Mouse (Mus musculus) heart, postnatal 25 days (tissue): ENCODE measurements around the gene Sox5. TPM values are rescaled to one million over a fixed set of nuclear protein-coding genes. Genes with fewer than 3 reads are reported as not detected.

Source experiments
- DNase-seq: peaks from one replicate; pipeline ENCODE4 v3.0.0; 2022; ENCODE audit warnings: low spot score
- intact Hi-C: fragments of 180-260 bp; cut with DNase I; formaldehyde crosslinking; loops from one replicate; pipeline ENCODE4 v1.15.1; 2025
- total RNA-seq, 2 experiments: library from RNA; stranded (reverse); gene quantifications; 2 replicates each; pipeline ENCODE4 v1.2.3; 2021

Gene Sox5
- total RNA-seq, 2 experiments from 2014 or later, result 2.8 to 2.9 TPM

DNA sequence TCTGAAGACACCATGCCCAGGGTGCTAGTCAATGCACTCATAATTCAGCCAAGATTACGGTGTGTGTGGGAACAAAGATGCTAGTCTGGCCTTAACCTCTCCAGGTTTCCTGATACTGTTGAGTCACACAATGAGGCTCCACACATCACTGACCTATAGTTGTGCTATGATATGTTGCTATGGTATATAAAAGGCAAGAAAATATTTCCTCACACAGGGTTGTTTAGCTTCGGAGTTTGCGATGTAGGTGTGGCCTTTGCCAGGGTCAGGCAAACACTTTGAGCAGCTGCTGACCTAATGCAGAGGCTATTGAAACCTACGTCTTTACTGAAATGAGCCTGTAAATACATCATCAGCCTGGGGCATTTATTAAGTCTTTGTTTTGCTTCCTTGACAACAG lies 833.7 kb downstream of the Sox5 start:
- intact Hi-C loops, result no loop called here
- DNase-seq, result no peak

DNA sequence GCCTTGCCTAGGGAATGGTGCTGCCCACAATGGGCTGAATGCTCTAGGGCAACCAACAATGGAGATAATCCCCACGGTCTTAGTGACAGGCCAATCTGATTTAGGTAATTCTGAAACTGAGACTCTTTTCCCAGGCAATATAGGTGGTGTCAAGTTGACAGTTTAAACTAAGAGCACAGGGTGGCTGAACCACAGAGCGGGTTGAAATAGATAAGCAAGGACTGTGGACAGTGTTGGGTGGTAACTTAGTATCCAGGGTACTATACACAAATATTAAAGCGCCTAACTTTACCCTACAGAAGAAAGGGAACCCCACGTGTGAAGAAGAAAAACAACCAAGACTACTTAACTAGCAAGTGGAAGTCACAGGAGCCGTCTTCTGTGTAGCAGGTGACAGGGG lies 838.7 kb downstream of the Sox5 start:
- intact Hi-C loops, result no loop called here
- DNase-seq, result no peak

DNA sequence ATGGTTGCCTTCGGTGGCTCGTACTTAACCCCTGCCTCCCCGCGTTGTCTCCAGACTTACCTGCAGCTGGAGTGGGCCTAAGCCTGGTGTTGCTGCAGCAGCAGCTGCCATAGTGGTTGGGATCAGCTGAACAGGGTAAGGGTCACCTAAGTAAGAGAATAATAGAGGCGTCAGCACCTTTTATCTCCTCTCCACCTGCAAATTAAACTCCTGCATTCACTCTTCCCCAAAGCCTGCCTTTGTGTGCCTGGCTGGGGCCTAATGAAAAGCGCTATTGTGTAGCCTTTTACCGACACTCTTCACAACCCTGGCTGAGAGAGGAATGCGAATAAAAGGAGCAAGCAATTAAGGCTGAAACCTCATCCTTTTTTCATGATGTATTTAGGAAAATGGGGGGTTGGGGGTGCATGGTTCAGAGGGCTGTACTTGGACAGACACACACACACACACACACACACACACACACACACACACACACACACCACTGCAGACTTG lies 840.4 kb downstream of the Sox5 start:
- intact Hi-C loops, result no loop called here
- DNase-seq, result no peak

DNA sequence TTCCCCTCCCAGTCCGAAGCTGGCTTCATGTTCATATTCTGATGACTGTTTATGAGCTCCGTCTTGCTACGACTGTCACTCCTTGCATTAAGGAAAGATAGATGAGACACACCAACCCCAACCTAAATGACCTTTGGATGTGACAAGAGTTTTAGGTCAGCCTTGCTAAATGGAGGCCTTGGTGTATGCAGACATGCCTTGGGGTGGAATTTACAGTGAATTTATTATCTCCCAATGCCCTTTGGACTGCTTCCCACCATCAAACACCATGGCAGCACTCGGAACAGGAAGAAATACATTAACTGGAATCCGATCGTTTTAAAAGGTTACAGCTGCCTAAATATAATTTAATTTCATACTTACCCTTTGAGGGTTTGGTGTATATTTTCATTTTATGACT lies 858.6 kb downstream of the Sox5 start:
- no peak for DNase-seq
- intact Hi-C loops, result no loop called here

GRCm38 (mm10) chr6:143918405-143918947 lies 863.3 kb downstream of the Sox5 start:
- no peak for DNase-seq
- intact Hi-C loops, result no loop called here

- DNase-seq, result no peak
- intact Hi-C loops, result no loop called here
Observed at GRCm38 (mm10) chr6:143916152-143916735, 865.5 kb downstream of the Sox5 start.

DNA sequence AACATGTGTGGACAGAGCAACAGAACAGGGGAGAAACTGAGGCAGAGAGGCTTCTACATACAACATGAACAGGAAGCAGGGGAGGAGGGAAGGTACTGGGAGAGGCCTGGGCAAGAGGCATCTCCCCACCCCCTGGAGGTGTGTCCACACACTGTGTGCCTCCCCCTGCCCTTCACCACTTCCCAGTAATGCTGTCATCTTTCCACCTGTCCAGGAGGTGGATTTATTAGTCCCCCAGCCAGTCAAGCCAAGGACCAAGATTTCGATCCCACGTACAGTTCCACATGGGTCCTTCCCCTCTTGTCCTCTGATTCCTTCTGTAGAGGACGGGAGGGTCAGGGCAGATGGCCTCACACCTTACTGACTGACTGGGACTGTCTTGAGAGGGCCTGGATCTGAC lies 866.1 kb downstream of the Sox5 start:
- no peak for DNase-seq
- intact Hi-C loops, result no loop called here

- intact Hi-C loops, result no loop called here
- no peak for DNase-seq
Observed at GRCm38 (mm10) chr6:143912316-143912715, 869.5 kb downstream of the Sox5 start.

DNA sequence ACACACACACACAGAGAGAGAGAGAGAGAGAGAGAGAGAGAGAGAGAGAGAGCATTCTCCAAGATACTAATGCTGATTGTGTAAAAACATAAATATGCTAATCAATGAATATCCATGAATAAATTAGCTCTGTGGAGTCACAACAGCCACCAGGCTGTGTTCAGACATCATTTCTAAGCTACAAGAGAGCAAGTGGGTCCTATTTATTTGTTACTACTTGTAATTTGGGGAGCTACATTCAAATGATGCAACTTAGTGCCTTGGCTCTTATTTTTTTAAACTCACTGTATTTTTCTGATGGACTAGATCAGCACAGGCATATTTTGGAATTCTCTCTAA lies 877.1 kb downstream of the Sox5 start:
- no peak for DNase-seq
- intact Hi-C loops, result no loop called here

DNA sequence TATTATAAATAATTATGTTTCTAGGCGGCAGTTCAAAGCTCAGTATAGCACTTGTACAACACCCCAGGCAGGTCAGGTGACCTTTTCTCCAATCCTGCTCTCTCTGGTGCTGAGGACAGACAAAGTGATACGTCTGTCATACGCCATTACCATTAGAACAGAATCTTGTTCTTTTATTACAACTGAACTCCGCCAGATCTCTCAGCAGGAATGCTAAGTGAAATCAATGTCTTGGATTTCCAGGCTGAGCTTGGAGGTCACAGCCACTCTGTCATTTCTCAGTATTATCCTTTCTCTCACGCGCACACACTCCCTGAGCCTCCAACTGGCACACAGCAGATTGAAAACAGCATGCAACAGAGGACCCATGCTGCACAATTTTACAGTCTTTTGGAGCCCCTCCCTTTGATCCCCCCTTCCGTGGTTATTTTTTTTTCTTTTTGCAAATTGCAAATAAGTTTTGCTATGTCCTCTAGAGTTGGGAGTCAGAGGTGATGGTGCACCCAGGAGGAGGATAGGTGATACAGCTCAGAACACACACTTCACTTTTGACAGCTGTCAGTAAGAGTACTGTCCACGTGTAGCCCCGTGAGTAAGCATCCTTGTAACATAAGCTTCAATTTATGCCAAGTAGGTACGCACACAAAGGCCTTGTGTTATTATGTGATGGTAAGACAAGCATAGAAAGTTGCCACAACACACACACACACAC lies 877.6 kb downstream of the Sox5 start:
- DNase-seq, result no peak
- intact Hi-C loops, result no loop called here

- intact Hi-C loops, result no loop called here
- DNase-seq, result no peak
Observed at GRCm38 (mm10) chr6:143900871-143901270, 880.9 kb downstream of the Sox5 start.

GRCm38 (mm10) chr6:143895092-143895491 lies 886.7 kb downstream of the Sox5 start:
- no peak for DNase-seq
- intact Hi-C loops, result no loop called here

- intact Hi-C loops, result no loop called here
- no peak for DNase-seq
Observed at GRCm38 (mm10) chr6:143892869-143893268, 888.9 kb downstream of the Sox5 start.

GRCm38 (mm10) chr6:143888556-143888955 lies 893.2 kb downstream of the Sox5 start:
- DNase-seq, result no peak
- intact Hi-C loops, result no loop called here

DNA sequence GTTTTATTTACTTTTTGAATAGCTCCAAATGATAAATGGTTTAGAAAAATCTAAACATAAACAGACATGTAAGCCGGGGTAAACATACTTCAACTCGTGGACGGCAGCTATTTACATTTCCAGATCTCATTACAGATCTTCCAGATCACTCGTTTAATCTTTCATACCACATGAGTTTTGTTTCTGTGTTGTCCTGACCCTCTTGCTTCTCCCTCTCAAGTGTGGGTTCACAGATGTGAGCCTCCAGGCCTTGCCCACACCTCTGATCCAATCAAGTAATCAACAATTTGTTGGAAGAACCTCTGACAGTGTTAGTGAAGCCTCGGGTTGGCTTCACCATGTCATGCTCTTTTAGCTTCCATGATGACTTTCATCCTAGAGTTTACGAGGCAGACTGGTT lies 903.3 kb downstream of the Sox5 start:
- DNase-seq, result no peak
- intact Hi-C loops, result no loop called here

DNA sequence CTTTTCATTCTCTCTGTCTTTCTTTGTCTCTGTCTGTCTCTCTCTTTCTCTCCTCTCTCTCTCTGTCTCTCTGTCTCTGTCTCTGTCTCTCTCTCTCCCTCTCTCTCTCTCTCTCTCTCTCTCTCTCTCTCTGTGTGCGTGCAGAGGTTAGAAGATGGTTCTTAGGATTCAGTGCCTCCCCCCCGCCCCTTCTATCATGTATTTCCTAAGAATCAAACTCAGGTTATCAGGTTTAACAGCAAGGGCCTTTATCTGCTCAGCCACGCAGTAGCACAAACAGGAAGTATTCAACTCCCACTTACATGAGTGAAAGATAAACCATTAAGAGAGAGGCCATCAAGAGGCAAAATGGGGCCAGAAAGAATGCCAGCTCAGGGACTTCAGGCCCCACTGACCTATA lies 913.0 kb downstream of the Sox5 start:
- DNase-seq, result no peak
- intact Hi-C loops, result no loop called here

GRCm38 (mm10) chr6:143868155-143868685 lies 913.6 kb downstream of the Sox5 start:
- intact Hi-C loops, result no loop called here
- DNase-seq, result no peak

GRCm38 (mm10) chr6:143867029-143867428 lies 914.7 kb downstream of the Sox5 start:
- intact Hi-C loops, result no loop called here
- DNase-seq, result no peak

GRCm38 (mm10) chr6:143866566-143866965 lies 915.2 kb downstream of the Sox5 start:
- no peak for DNase-seq
- intact Hi-C loops, result no loop called here

GRCm38 (mm10) chr6:143862611-143863110 lies 919.1 kb downstream of the Sox5 start:
- DNase-seq, result no peak
- intact Hi-C loops, result no loop called here

DNA sequence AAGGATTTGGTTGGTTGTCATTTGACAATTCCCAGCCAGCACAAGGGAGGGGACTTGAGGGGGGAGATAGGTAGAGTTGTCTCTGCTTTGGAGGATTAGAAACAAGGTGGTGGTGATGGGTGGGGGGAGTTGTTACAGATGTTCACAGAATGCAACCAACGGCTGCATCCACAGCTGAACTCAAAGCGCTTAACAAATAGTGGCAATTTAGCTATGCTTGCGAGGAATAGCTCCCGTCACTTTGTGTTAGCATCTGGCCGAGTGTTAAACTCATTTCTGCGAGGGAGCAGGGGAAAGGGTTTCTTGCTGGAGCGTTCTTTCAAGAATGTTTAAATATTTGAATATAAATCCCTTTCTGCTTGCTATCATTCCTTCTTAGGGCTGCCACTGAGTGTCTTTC lies 921.7 kb downstream of the Sox5 start:
- intact Hi-C loops, result no loop called here
- no peak for DNase-seq
